Mouse (Mus musculus) erythroblast, embryonic 14.5 days (primary cell): ENCODE measurements around the gene Glud1.

Experiments
- GATA1 ChIP-seq: IDR thresholded peaks from 2 replicates; pipeline ENCODE4 v1.6.1; 2012; ENCODE audit warnings: low read length, inconsistent platforms, mixed read lengths
- TAL1 ChIP-seq: IDR thresholded peaks from 3 replicates; pipeline ENCODE4 v1.6.1; 2012; ENCODE audit warnings: low read length, inconsistent platforms, mixed read lengths

DNA sequence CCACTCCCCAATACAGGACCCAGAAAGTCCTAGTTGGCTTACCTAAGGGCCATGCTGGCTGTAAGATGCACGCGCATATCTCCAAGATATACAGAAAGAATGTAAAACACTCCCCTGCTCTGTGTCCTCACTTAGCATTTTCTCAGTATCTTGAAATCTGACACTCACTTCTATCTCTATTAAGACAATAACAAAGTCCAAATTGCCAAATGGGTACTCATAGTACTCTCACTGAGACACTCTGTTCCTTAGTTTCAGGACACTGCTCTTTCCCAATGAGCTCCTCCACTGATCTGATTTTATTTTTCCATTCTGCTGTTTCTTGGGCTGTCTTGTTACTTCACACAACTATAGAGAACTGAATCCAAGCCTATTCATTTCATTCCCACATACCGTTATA, 36.4 kb upstream of the Glud1 start:
- no peak for TF ChIP-seq TAL1
- no peak for TF ChIP-seq GATA1
